Mouse (Mus musculus) liver, postnatal 0 days (tissue): ENCODE measurements around the gene Ttc17.

Source experiments
- CTCF ChIP-seq: sonication (generic); IDR thresholded peaks from 2 replicates; pipeline ENCODE4 v1.5.1; 2016; ENCODE audit warnings: antibody characterized with exemption, low read depth
- EP300 ChIP-seq: IDR thresholded peaks from 2 replicates; pipeline ENCODE4 v1.6.1; 2016; ENCODE audit warnings: antibody characterized with exemption, low read depth, mild to moderate bottlenecking

- TF ChIP-seq CTCF (no peak), EP300 (no peak)
Observed at GRCm38 (mm10) chr2:94428456-94428855, 22.0 kb upstream of the Ttc17 start.
